Mouse (Mus musculus) thymus, adult 2 months (tissue): ENCODE measurements around the gene Gsta4. TPM values are rescaled to one million over a fixed set of nuclear protein-coding genes. Genes with fewer than 3 reads are reported as not detected.
"Not testable (repeated sequence)": the region's sequence is repeated elsewhere in the genome, so short reads cannot be mapped to it uniquely, and the experiment has no call there.

Source experiments
- DNase-seq: peaks from one replicate; pipeline ENCODE4 v3.0.0; 2021
- H3K27ac ChIP-seq: fragments of 200-500 bp; 2 replicates; pipeline ENCODE4 v1.5.1; 2012; ENCODE audit warnings: low read length, control low read depth; ENCODE audit not compliant: control insufficient read depth, insufficient read depth
- H3K27me3 ChIP-seq: fragments of 200-500 bp; 2 replicates; pipeline ENCODE4 v1.6.1; 2012; ENCODE audit warnings: mild to moderate bottlenecking, low read length, moderate library complexity, mixed read lengths; ENCODE audit not compliant: control insufficient read depth, insufficient read depth
- H3K36me3 ChIP-seq: fragments of 200-500 bp; 2 replicates; pipeline ENCODE4 v1.6.1; 2012; ENCODE audit warnings: mild to moderate bottlenecking, low read length, moderate library complexity; ENCODE audit not compliant: control insufficient read depth, insufficient read depth
- H3K4me1 ChIP-seq: fragments of 200-500 bp; replicated peaks from 2 replicates; pipeline ENCODE4 v1.6.1; 2012; ENCODE audit warnings: low read length; ENCODE audit not compliant: control insufficient read depth, insufficient read depth
- H3K4me3 ChIP-seq: fragments of 200-500 bp; 2 replicates; pipeline ENCODE4 v1.5.1; 2012; ENCODE audit warnings: mild to moderate bottlenecking, low read length, control low read depth, moderate library complexity; ENCODE audit not compliant: control insufficient read depth, insufficient read depth
- WGBS: fragments of 180-500 bp; shearing (Covaris S2); methylation state at CpG from one replicate; pipeline ENCODE4 v1.1.7; 2018; 5-methylcytosine and 5-hydroxymethylcytosine counted together
- polyA plus RNA-seq: library from polyadenylated mRNA; depleted of rRNA; stranded (reverse); fragments of >200 nt; gene quantifications from 2 replicates; pipeline ENCODE4 v1.2.3, GENCODE M21; 2012; rRNA removed

Gsta4 gene
- polyA plus RNA-seq, 1 experiment, result 7.9 TPM

DNA sequence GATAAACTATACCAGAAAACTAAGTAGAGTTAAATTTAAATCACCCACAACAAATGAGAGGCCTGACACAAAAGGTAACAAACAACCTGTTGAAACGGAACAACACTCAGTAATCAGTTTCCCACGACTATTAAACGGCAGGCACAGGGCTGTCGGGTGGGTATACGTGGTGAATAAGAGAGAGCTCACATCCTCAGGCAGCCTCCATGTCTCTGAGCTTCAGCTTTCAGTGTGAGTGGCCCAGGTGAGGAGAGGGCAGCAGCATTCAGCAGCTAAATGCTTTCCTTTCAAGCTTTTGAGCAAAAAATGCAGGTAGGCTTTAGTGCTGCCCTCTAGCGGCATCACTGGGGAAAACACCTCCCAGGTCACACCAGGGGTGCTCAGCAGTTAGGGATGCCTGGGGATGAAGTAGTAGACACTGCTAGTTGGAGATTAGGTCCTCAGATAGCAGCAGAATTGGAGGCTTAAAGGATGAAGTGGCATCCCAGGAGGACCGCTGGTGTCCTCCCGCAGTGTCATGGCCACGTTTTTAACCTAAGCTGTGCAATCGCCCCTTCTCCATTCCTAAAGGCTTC lies 50.6 kb downstream of the Gsta4 start:
- H3K4me3 ChIP-seq, H3K36me3 ChIP-seq, H3K4me1 ChIP-seq, DNase-seq, H3K27me3 ChIP-seq, H3K27ac ChIP-seq: not testable (repeated sequence)
- WGBS, result no CpG with 5 or more reads among the region's 10 CpGs

DNA sequence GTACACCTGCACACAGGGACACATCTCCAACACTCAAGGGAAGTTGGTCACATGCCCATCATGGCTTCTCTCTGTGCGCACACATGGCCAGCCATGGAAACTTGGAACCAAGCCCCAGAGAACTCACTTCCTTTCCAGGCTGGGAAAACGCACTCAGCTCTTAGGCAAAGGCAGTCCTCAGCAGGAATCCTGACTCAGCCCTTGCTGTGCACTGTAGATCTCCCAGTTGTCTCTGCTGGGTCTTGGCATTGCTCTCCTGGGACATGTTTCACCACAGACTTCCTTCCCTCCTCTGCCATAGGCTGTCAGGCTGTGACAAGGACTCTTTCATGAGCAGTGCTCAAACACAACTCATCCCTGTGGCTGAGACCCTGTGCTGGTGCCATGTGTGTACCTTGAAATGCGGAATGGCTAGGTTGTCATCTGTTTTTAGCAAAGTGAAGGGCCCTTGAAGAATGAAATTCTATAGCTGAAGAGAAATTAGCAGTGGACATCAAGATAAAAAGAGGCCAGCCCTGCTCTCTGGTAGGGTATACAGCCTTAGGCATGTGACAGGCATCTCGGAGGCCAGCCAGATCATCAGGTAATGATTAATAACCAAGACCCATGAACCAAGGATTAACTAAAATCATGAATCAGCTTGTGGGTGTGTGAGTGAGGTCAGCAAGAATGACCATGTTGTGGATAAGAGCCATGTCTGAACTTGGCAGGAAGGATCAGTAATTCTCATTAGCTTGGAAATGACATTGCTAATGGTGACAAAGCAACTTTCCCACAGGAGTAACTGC lies 73.3 kb downstream of the Gsta4 start:
- H3K27ac ChIP-seq, H3K36me3 ChIP-seq, H3K4me3 ChIP-seq, H3K27me3 ChIP-seq, H3K4me1 ChIP-seq, DNase-seq: not testable (repeated sequence)
- 89% methylated on average over 4 of the region's 4 CpGs for WGBS

DNA sequence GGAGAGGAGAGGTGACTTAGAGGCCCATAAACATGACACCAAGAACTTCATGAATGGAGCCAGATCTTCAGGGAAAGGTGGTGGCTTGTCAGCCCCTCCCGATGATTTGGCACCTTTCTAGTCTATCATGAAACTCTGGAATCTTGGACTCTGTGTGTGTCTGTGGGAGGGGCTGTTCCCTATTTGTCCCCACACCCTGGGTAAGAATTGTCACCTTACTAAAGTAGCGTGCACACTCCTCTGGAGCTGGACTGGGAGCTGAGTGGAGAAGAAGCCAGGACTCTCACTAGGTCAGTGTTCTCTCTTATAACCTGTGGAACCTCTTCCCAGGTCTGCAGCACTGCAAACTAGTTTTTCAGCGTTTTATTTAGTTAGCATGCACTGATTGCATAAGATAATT lies 74.3 kb downstream of the Gsta4 start, which contains the start of gene Gm3776:
TSS of gene Gm3776 (plus strand) at position 216 of the 400 bp plus-strand sequence.
- not testable (repeated sequence) for H3K36me3 ChIP-seq, H3K4me3 ChIP-seq, DNase-seq, H3K27ac ChIP-seq, H3K4me1 ChIP-seq, H3K27me3 ChIP-seq
- WGBS, result 77% methylated on average over 2 of the region's 3 CpGs

Other genes with a start within 250 kb of the Gsta4 start
- gene Gcm1, start 130.8 kb upstream of the Gsta4 start, polyA plus RNA-seq, result 0.20 TPM in 1 of 2 replicates, not detected in the other
- 99.7 and 119 TPM in 2 replicates for gene Fbxo9, start 73.7 kb upstream of the Gsta4 start, polyA plus RNA-seq
- 14.5 and 16.5 TPM in 2 replicates for gene Ick, start 73.6 kb upstream of the Gsta4 start, polyA plus RNA-seq
- 0.64 and 0.82 TPM in 2 replicates for gene Gsta1, start 47.9 kb downstream of the Gsta4 start, polyA plus RNA-seq
- gene Gm3776, start 74.4 kb downstream of the Gsta4 start, polyA plus RNA-seq, result 0.19 TPM in 1 of 2 replicates, not detected in the other
- not detected in 2 replicates for gene Gm10639, start 107.1 kb downstream of the Gsta4 start, polyA plus RNA-seq
- 0.36 TPM in 1 of 2 replicates, not detected in the other for gene Omt2a, start 132.0 kb downstream of the Gsta4 start, polyA plus RNA-seq
- 0.28 TPM in 1 of 2 replicates, not detected in the other for gene Omt2b, start 144.8 kb downstream of the Gsta4 start, polyA plus RNA-seq
- 1.4 and 2.1 TPM in 2 replicates for gene Gsta2, start 173.0 kb downstream of the Gsta4 start, polyA plus RNA-seq
- 0.19 TPM in 1 of 2 replicates, not detected in the other for gene Dppa5a, start 185.4 kb downstream of the Gsta4 start, polyA plus RNA-seq
- 0.65 and 0.71 TPM in 2 replicates for gene Ooep, start 196.0 kb downstream of the Gsta4 start, polyA plus RNA-seq
- 0.11 and 0.19 TPM in 2 replicates for gene Ddx43, start 213.0 kb downstream of the Gsta4 start, polyA plus RNA-seq